Mouse (Mus musculus) small intestine, adult 2 months (tissue): ENCODE data around the gene Bcar1. TPM values are rescaled to one million over a fixed set of nuclear protein-coding genes. Genes with fewer than 3 reads are reported as not detected.
A peak's percentile ranks its signal among the peaks of the same experiment; 100 is the strongest.

Source experiments
- H3K27ac ChIP-seq: fragments of 200-500 bp; 2 replicates; pipeline ENCODE4 v1.5.1; 2012; ENCODE audit warnings: low read depth, low read length, control low read depth, inconsistent platforms; ENCODE audit not compliant: insufficient read depth
- H3K27me3 ChIP-seq: fragments of 200-500 bp; 2 replicates; pipeline ENCODE4 v1.6.1; 2012; ENCODE audit warnings: mild to moderate bottlenecking, moderate library complexity, low read length, inconsistent platforms; ENCODE audit not compliant: control insufficient read depth, insufficient read depth
- H3K36me3 ChIP-seq: fragments of 200-500 bp; 2 replicates; pipeline ENCODE4 v1.6.1; 2012; ENCODE audit warnings: mild to moderate bottlenecking, low read length, control low read depth, inconsistent platforms; ENCODE audit not compliant: control insufficient read depth, insufficient read depth
- H3K4me1 ChIP-seq: fragments of 200-500 bp; 2 replicates; pipeline ENCODE4 v1.6.1; 2012; ENCODE audit warnings: low read length, inconsistent platforms, mixed read lengths; ENCODE audit not compliant: control insufficient read depth, insufficient read depth, insufficient read length
- H3K4me3 ChIP-seq: fragments of 200-500 bp; 2 replicates; pipeline ENCODE4 v1.5.1; 2012; ENCODE audit warnings: low read depth, mild to moderate bottlenecking, control low read depth, inconsistent platforms, low read length, moderate library complexity
- CTCF ChIP-seq: fragments of 200-500 bp; IDR thresholded peaks from 2 replicates; pipeline ENCODE4 v1.5.1; 2012; ENCODE audit warnings: low read depth, mild to moderate bottlenecking, control low read depth, inconsistent platforms, low read length, moderate library complexity, mixed read lengths; ENCODE audit not compliant: insufficient replicate concordance, insufficient read length; ENCODE audit errors: extremely low read depth
- POLR2A ChIP-seq: fragments of 200-500 bp; IDR thresholded peaks from 2 replicates; pipeline ENCODE4 v1.6.1; 2012; ENCODE audit warnings: low read depth, mild to moderate bottlenecking, control low read depth, inconsistent platforms, low read length, moderate library complexity
- WGBS: fragments of 180-500 bp; shearing (Covaris S2); methylation state at CpG from one replicate; pipeline ENCODE4 v1.1.7; 2018; 5-methylcytosine and 5-hydroxymethylcytosine counted together
- polyA plus RNA-seq: library from polyadenylated mRNA; depleted of rRNA; stranded (reverse); fragments of >200 nt; gene quantifications from 2 replicates; pipeline ENCODE4 v1.2.3, GENCODE M21; 2012

Gene Bcar1
- polyA plus RNA-seq, 1 experiment = 251 TPM

- Histone ChIP-seq H3K27ac (no peak overlapping the region), H3K4me1 (peaks cover 5% of the 10 kb centered on the region; the same call in 1 of the 2 replicates), H3K4me3 (no peak overlapping the region), H3K27me3 (no peaks in the 10 kb centered on the region), H3K36me3 (peaks cover 2% of the 10 kb centered on the region; the same call in 1 of the 2 replicates)
- 67% methylated on average over 15 of the region's 15 CpGs for WGBS
- TF ChIP-seq CTCF = no peak
- TF ChIP-seq POLR2A = no peak
Observed at GRCm38 (mm10) chr8:111769296-111769695, 25.7 kb upstream of the Bcar1 start.

- Histone ChIP-seq H3K27ac (no peak overlapping the region), H3K36me3 (peaks cover 2% of the 10 kb centered on the region; the same call in 1 of the 2 replicates), H3K4me3 (no peak overlapping the region), H3K27me3 (no peaks in the 10 kb centered on the region), H3K4me1 (peaks cover 5% of the 10 kb centered on the region; the same call in 1 of the 2 replicates)
- WGBS = 87% methylated on average over 6 of the region's 6 CpGs
- TF ChIP-seq CTCF (no peak), POLR2A (no peak)
Observed at GRCm38 (mm10) chr8:111768651-111769050, 25.0 kb upstream of the Bcar1 start.

GRCm38 (mm10) chr8:111765616-111766015 is 22.0 kb upstream of the Bcar1 start:
- no peaks in the 10 kb centered on the region for H3K27me3 ChIP-seq
- WGBS = 83% methylated on average over 4 of the region's 4 CpGs
- peaks cover 2% of the 10 kb centered on the region; the same call in 1 of the 2 replicates for H3K36me3 ChIP-seq
- no peak overlapping the region for H3K27ac ChIP-seq
- H3K4me3 ChIP-seq = no peak overlapping the region
- H3K4me1 ChIP-seq = peaks cover 15% of the 10 kb centered on the region
- TF ChIP-seq CTCF (no peak), POLR2A (no peak)

- Histone ChIP-seq H3K4me3 (no peak overlapping the region), H3K27ac (no peak overlapping the region), H3K4me1 (peaks cover 15% of the 10 kb centered on the region), H3K27me3 (no peaks in the 10 kb centered on the region), H3K36me3 (peaks cover 2% of the 10 kb centered on the region; the same call in 1 of the 2 replicates)
- TF ChIP-seq CTCF = no peak
- TF ChIP-seq POLR2A = no peak
- 97% methylated on average over 9 of the region's 9 CpGs for WGBS
Observed at GRCm38 (mm10) chr8:111765096-111765495, 21.5 kb upstream of the Bcar1 start.

- H3K4me3 ChIP-seq = no peak overlapping the region
- peaks cover 14% of the 10 kb centered on the region for H3K4me1 ChIP-seq
- no peaks in the 10 kb centered on the region for H3K27me3 ChIP-seq
- no peaks in the 10 kb centered on the region; the same call in 1 of the 2 replicates for H3K36me3 ChIP-seq
- H3K27ac ChIP-seq = no peak overlapping the region
- TF ChIP-seq POLR2A (no peak), CTCF (no peak)
- 90% methylated on average over 13 of the region's 13 CpGs for WGBS
Observed at GRCm38 (mm10) chr8:111760708-111761107, 17.1 kb upstream of the Bcar1 start.

- TF ChIP-seq CTCF (no peak), POLR2A (no peak)
- Histone ChIP-seq H3K27me3 (no peaks in the 10 kb centered on the region), H3K27ac (peak overlapping the region; percentile 37; the same call in 1 of the 2 replicates), H3K4me3 (no peak overlapping the region), H3K36me3 (no peaks in the 10 kb centered on the region), H3K4me1 (peaks cover 19% of the 10 kb centered on the region)
- 44% methylated on average over 5 of the region's 5 CpGs for WGBS
Observed at GRCm38 (mm10) chr8:111758817-111759216, 15.2 kb upstream of the Bcar1 start.

- TF ChIP-seq CTCF (no peak), POLR2A (no peak)
- 94% methylated on average over 9 of the region's 9 CpGs for WGBS
- Histone ChIP-seq H3K4me1 (peaks cover 19% of the 10 kb centered on the region), H3K4me3 (no peak overlapping the region), H3K27ac (no peak overlapping the region), H3K36me3 (no peaks in the 10 kb centered on the region), H3K27me3 (no peaks in the 10 kb centered on the region)
Observed at GRCm38 (mm10) chr8:111757599-111757998, 14.0 kb upstream of the Bcar1 start.

- WGBS = 84% methylated on average over 6 of the region's 6 CpGs
- no peaks in the 10 kb centered on the region for H3K27me3 ChIP-seq
- TF ChIP-seq POLR2A = no peak
- TF ChIP-seq CTCF = no peak
- no peak overlapping the region for H3K4me3 ChIP-seq
- H3K4me1 ChIP-seq = peaks cover 8% of the 10 kb centered on the region; the same call in 1 of the 2 replicates
- no peak overlapping the region for H3K27ac ChIP-seq
- H3K36me3 ChIP-seq = no peaks in the 10 kb centered on the region
Observed at GRCm38 (mm10) chr8:111754736-111755135, 11.1 kb upstream of the Bcar1 start.
